Mouse (Mus musculus): ENCODE data around the gene Gm45618. TPM values are rescaled to one million over a fixed set of nuclear protein-coding genes. Genes with fewer than 3 reads are reported as not detected.
"Not testable (repeated sequence)": the region's sequence is repeated elsewhere in the genome, so short reads cannot be mapped to it uniquely, and the experiment has no call there.

Gm45618 gene
- polyA plus RNA-seq, 1 experiment from 2014 or later = 0.34 TPM

- Histone ChIP-seq H3K9me3 (ENCODE audit: control insufficient read depth, low read length) (no peaks in the 10 kb centered on the region), H3K4me3 (replicated peaks; ENCODE audit: low read depth, low read length) (no peak overlapping the region), H3K36me3 (ENCODE audit: control insufficient read depth, insufficient read depth, low read length) (no peaks in the 10 kb centered on the region), H3K27ac (replicated peaks; ENCODE audit: low read depth, low read length) (no peak overlapping the region), H3K4me1 (ENCODE audit: control insufficient read depth, insufficient read depth, low read length) (no peaks in the 10 kb centered on the region), H3K27me3 (ENCODE audit: control insufficient read depth, insufficient read depth, low read length) (no peaks in the 10 kb centered on the region), H3K4me2 (ENCODE audit: low read length) (no peak overlapping the region), H3K9ac (replicated peaks; ENCODE audit: low read length) (no peak overlapping the region)
- DNase-seq (no peak), ATAC-seq (ENCODE audit: low FRiP score, low TSS enrichment) (no peak)
- WGBS = 56% methylated on average over 4 of the region's 4 CpGs
Observed at GRCm38 (mm10) chr7:142145413-142145940, 24.9 kb upstream of the Gm45618 start.

- Histone ChIP-seq H3K4me1 (ENCODE audit: control insufficient read depth, insufficient read depth, low read length) (no peaks in the 10 kb centered on the region), H3K9ac (replicated peaks; ENCODE audit: low read length) (no peak within 1 kb of the TSS), H3K27me3 (ENCODE audit: control insufficient read depth, insufficient read depth, low read length) (no peaks in the 10 kb centered on the region), H3K4me3 (replicated peaks; ENCODE audit: low read depth, low read length) (no peak within 1 kb of the TSS), H3K36me3 (ENCODE audit: control insufficient read depth, insufficient read depth, low read length) (no peaks in the 10 kb centered on the region), H3K9me3 (ENCODE audit: control insufficient read depth, low read length) (no peaks in the 10 kb centered on the region), H3K27ac (replicated peaks; ENCODE audit: low read depth, low read length) (no peak within 1 kb of the TSS), H3K4me2 (ENCODE audit: low read length) (no peak within 1 kb of the TSS)
- no peak for ATAC-seq (ENCODE audit: low FRiP score, low TSS enrichment)
- no peak for DNase-seq
- WGBS = 74% methylated on average over 1 of the region's 1 CpGs
Observed at GRCm38 (mm10) chr7:142144507-142144906, 24.0 kb upstream of the Gm45618 start, which contains the start of gene Gm45337. Gene Gm45337, minus strand, starts transcription at chr7:142144607.

- H3K36me3 ChIP-seq (ENCODE audit: control insufficient read depth, insufficient read depth, low read length); H3K4me2 ChIP-seq (ENCODE audit: low read length); ATAC-seq (ENCODE audit: low FRiP score, low TSS enrichment); DNase-seq; H3K9ac ChIP-seq (replicated peaks; ENCODE audit: low read length); H3K4me3 ChIP-seq (replicated peaks; ENCODE audit: low read depth, low read length); H3K9me3 ChIP-seq (ENCODE audit: control insufficient read depth, low read length); H3K27me3 ChIP-seq (ENCODE audit: control insufficient read depth, insufficient read depth, low read length); H3K27ac ChIP-seq (replicated peaks; ENCODE audit: low read depth, low read length); H3K4me1 ChIP-seq (ENCODE audit: control insufficient read depth, insufficient read depth, low read length): not testable (repeated sequence)
- 73% methylated on average over 1 of the region's 1 CpGs for WGBS
Observed at GRCm38 (mm10) chr7:142143506-142144010, 23.0 kb upstream of the Gm45618 start.

- 59% methylated on average over 1 of the region's 1 CpGs for WGBS
- H3K9ac ChIP-seq (replicated peaks; ENCODE audit: low read length) = no peak overlapping the region
- H3K9me3 ChIP-seq (ENCODE audit: control insufficient read depth, low read length) = no peaks in the 10 kb centered on the region
- H3K4me3 ChIP-seq (replicated peaks; ENCODE audit: low read depth, low read length) = no peak overlapping the region
- H3K27ac ChIP-seq (replicated peaks; ENCODE audit: low read depth, low read length) = no peak overlapping the region
- no peaks in the 10 kb centered on the region for H3K36me3 ChIP-seq (ENCODE audit: control insufficient read depth, insufficient read depth, low read length)
- no peaks in the 10 kb centered on the region for H3K4me1 ChIP-seq (ENCODE audit: control insufficient read depth, insufficient read depth, low read length)
- no peaks in the 10 kb centered on the region for H3K27me3 ChIP-seq (ENCODE audit: control insufficient read depth, insufficient read depth, low read length)
- DNase-seq = no peak
- H3K4me2 ChIP-seq (ENCODE audit: low read length) = no peak overlapping the region
- no peak for ATAC-seq (ENCODE audit: low FRiP score, low TSS enrichment)
Observed at GRCm38 (mm10) chr7:142140696-142141095, 20.2 kb upstream of the Gm45618 start.

GRCm38 (mm10) chr7:142135934-142136333, 15.4 kb upstream of the Gm45618 start, which contains the start of gene Gm39115:
Gene Gm39115, minus strand, starts transcription at chr7:142136034.
- H3K36me3 ChIP-seq (ENCODE audit: control insufficient read depth, insufficient read depth, low read length); ATAC-seq (ENCODE audit: low FRiP score, low TSS enrichment); H3K4me2 ChIP-seq (ENCODE audit: low read length); H3K9me3 ChIP-seq (ENCODE audit: control insufficient read depth, low read length); H3K4me1 ChIP-seq (ENCODE audit: control insufficient read depth, insufficient read depth, low read length); H3K4me3 ChIP-seq (replicated peaks; ENCODE audit: low read depth, low read length); H3K9ac ChIP-seq (replicated peaks; ENCODE audit: low read length); DNase-seq; H3K27me3 ChIP-seq (ENCODE audit: control insufficient read depth, insufficient read depth, low read length); H3K27ac ChIP-seq (replicated peaks; ENCODE audit: low read depth, low read length): not testable (repeated sequence)
- WGBS = 53% methylated on average over 2 of the region's 2 CpGs

GRCm38 (mm10) chr7:142134206-142134995, 13.9 kb upstream of the Gm45618 start:
- Histone ChIP-seq H3K27me3 (ENCODE audit: control insufficient read depth, insufficient read depth, low read length) (no peaks in the 10 kb centered on the region), H3K27ac (replicated peaks; ENCODE audit: low read depth, low read length) (no peak overlapping the region), H3K4me1 (ENCODE audit: control insufficient read depth, insufficient read depth, low read length) (no peaks in the 10 kb centered on the region), H3K36me3 (ENCODE audit: control insufficient read depth, insufficient read depth, low read length) (no peaks in the 10 kb centered on the region), H3K9me3 (ENCODE audit: control insufficient read depth, low read length) (no peaks in the 10 kb centered on the region), H3K4me3 (replicated peaks; ENCODE audit: low read depth, low read length) (no peak overlapping the region), H3K4me2 (ENCODE audit: low read length) (no peak overlapping the region), H3K9ac (replicated peaks; ENCODE audit: low read length) (no peak overlapping the region)
- ATAC-seq (ENCODE audit: low FRiP score, low TSS enrichment) = no peak
- peak; percentile 66 for DNase-seq
- 65% methylated on average over 4 of the region's 4 CpGs for WGBS

GRCm38 (mm10) chr7:142128843-142129242, 8.3 kb upstream of the Gm45618 start:
- Histone ChIP-seq H3K4me2 (ENCODE audit: low read length) (no peak overlapping the region), H3K27me3 (ENCODE audit: control insufficient read depth, insufficient read depth, low read length) (no peaks in the 10 kb centered on the region), H3K36me3 (ENCODE audit: control insufficient read depth, insufficient read depth, low read length) (no peaks in the 10 kb centered on the region), H3K4me1 (ENCODE audit: control insufficient read depth, insufficient read depth, low read length) (no peaks in the 10 kb centered on the region), H3K4me3 (replicated peaks; ENCODE audit: low read depth, low read length) (no peak overlapping the region), H3K9me3 (ENCODE audit: control insufficient read depth, low read length) (no peaks in the 10 kb centered on the region), H3K9ac (replicated peaks; ENCODE audit: low read length) (no peak overlapping the region), H3K27ac (replicated peaks; ENCODE audit: low read depth, low read length) (no peak overlapping the region)
- DNase-seq (no peak), ATAC-seq (ENCODE audit: low FRiP score, low TSS enrichment) (no peak)
- WGBS = 60% methylated on average over 4 of the region's 4 CpGs

- 19% methylated on average over 5 of the region's 5 CpGs for WGBS
- H3K27me3 ChIP-seq (ENCODE audit: control insufficient read depth, insufficient read depth, low read length) = no peaks in the 10 kb centered on the region
- ATAC-seq (ENCODE audit: low FRiP score, low TSS enrichment) (no peak), DNase-seq (peak; percentile 49)
- H3K27ac ChIP-seq (replicated peaks; ENCODE audit: low read depth, low read length) = no peak overlapping the region
- no peaks in the 10 kb centered on the region for H3K36me3 ChIP-seq (ENCODE audit: control insufficient read depth, insufficient read depth, low read length)
- H3K9ac ChIP-seq (replicated peaks; ENCODE audit: low read length) = no peak overlapping the region
- no peak overlapping the region for H3K4me3 ChIP-seq (replicated peaks; ENCODE audit: low read depth, low read length)
- H3K4me1 ChIP-seq (ENCODE audit: control insufficient read depth, insufficient read depth, low read length) = no peaks in the 10 kb centered on the region
- no peaks in the 10 kb centered on the region for H3K9me3 ChIP-seq (ENCODE audit: control insufficient read depth, low read length)
- no peak overlapping the region for H3K4me2 ChIP-seq (ENCODE audit: low read length)
Observed at GRCm38 (mm10) chr7:142119632-142120031, 897 bp downstream of the Gm45618 start.

GRCm38 (mm10) chr7:142104747-142105146, 15.8 kb downstream of the Gm45618 start:
- H3K4me2 ChIP-seq (ENCODE audit: low read length) = no peak overlapping the region
- no peaks in the 10 kb centered on the region for H3K9me3 ChIP-seq (ENCODE audit: control insufficient read depth, low read length)
- ATAC-seq (ENCODE audit: low FRiP score, low TSS enrichment) (no peak), DNase-seq (no peak)
- no peak overlapping the region for H3K4me3 ChIP-seq (replicated peaks; ENCODE audit: low read depth, low read length)
- no peaks in the 10 kb centered on the region for H3K4me1 ChIP-seq (ENCODE audit: control insufficient read depth, insufficient read depth, low read length)
- H3K27me3 ChIP-seq (ENCODE audit: control insufficient read depth, insufficient read depth, low read length) = no peaks in the 10 kb centered on the region
- no peaks in the 10 kb centered on the region for H3K36me3 ChIP-seq (ENCODE audit: control insufficient read depth, insufficient read depth, low read length)
- no peak overlapping the region for H3K27ac ChIP-seq (replicated peaks; ENCODE audit: low read depth, low read length)
- 64% methylated on average over 5 of the region's 5 CpGs for WGBS
- no peak overlapping the region for H3K9ac ChIP-seq (replicated peaks; ENCODE audit: low read length)
